Mouse (Mus musculus): ENCODE measurements around the gene Erbb3. TPM values are rescaled to one million over a fixed set of nuclear protein-coding genes. Genes with fewer than 3 reads are reported as not detected.

Gene Erbb3
- polyA plus RNA-seq, 1 experiment, result 26.9 TPM

DNA sequence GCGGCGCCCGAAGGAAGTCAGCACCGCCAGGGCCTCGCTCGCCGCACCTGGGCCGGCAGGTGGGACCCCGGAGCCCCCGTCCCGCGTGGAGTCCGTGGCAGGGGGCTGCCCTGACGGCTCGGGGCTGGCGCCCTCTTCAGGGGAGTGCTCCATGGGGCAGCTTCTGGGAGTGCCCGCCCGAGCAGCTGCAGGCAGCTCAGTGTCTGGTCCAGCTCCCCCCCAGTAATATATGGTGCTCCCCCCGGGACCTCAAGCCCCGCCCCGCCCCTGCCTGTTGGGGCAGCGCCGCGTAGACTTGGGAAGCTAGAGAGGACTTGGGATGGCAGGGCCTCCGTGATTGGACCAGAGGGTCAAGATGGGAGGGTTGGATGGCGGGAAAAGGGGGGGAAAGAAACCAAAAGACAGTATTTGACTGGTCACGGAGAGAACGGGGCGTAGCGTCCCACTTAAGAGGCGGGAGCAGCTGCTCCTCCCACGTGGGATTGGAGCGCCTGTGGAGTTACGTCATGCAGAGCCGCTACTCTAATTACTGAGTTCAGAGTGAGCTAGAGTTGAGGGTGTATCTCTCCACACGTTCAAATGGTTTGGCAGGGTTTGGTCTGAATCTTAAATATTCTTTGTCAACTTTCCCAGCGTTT is 63.7 kb downstream of the Erbb3 start, which contains the start of gene Esyt1:
Gene Esyt1, minus strand, starts transcription at position 201 of the 638 bp plus-strand sequence.
- H3K36me3 ChIP-seq (ENCODE audit: control insufficient read depth, insufficient read depth, low read length), result no peaks in the 10 kb centered on the region
- H3K27me3 ChIP-seq (replicated peaks; ENCODE audit: control insufficient read depth, insufficient read depth, low read length), result no peaks in the 10 kb centered on the region

GRCm38 (mm10) chr10:128524732-128525662 is 64.5 kb downstream of the Erbb3 start:
- peak overlapping the region; percentile 69 for H3K4me3 ChIP-seq (ENCODE audit: insufficient read depth, low read depth, low read length)
- no peak for TF ChIP-seq POLR2A (IDR thresholded peaks at IDR 0.05; ENCODE audit: low read depth, low read length)
- no peak for TF ChIP-seq CTCF (conservative IDR thresholded peaks at IDR 0.05; ENCODE audit: insufficient read depth, insufficient read length, low read depth, low read length)
- H3K36me3 ChIP-seq (ENCODE audit: control insufficient read depth, insufficient read depth, low read length), result no peaks in the 10 kb centered on the region
- no peaks in the 10 kb centered on the region for H3K27me3 ChIP-seq (replicated peaks; ENCODE audit: control insufficient read depth, insufficient read depth, low read length)
- H3K27ac ChIP-seq (ENCODE audit: insufficient read depth, low read depth, low read length), result no peak overlapping the region
- 2% methylated on average over 58 of the region's 58 CpGs for WGBS
- no peaks in the 10 kb centered on the region; the same call in 1 of the 2 replicates for H3K4me1 ChIP-seq (ENCODE audit: control insufficient read depth, insufficient read depth, low read length)
- peak; percentile 49 for DNase-seq

More for the DNA sequence above, 63.7 kb downstream of the Erbb3 start, which contains the start of gene Esyt1:
- TF ChIP-seq CTCF (conservative IDR thresholded peaks at IDR 0.05; ENCODE audit: insufficient read depth, insufficient read length, low read depth, low read length) (0 out of 2 replicates have a peak, but pooled peaks have one; percentile 0), POLR2A (IDR thresholded peaks at IDR 0.05; ENCODE audit: low read depth, low read length) (peak; percentile 46)
- under 1% methylated on average over 37 of the region's 37 CpGs for WGBS
- DNase-seq, result peak; percentile 99
- Histone ChIP-seq H3K27ac (ENCODE audit: insufficient read depth, low read depth, low read length) (no peak within 1 kb of the TSS; the same call in 1 of the 2 replicates), H3K4me1 (ENCODE audit: control insufficient read depth, insufficient read depth, low read length) (no peaks in the 10 kb centered on the region; the same call in 1 of the 2 replicates), H3K4me3 (ENCODE audit: insufficient read depth, low read depth, low read length) (peak within 1 kb of the TSS; percentile 69)

DNA sequence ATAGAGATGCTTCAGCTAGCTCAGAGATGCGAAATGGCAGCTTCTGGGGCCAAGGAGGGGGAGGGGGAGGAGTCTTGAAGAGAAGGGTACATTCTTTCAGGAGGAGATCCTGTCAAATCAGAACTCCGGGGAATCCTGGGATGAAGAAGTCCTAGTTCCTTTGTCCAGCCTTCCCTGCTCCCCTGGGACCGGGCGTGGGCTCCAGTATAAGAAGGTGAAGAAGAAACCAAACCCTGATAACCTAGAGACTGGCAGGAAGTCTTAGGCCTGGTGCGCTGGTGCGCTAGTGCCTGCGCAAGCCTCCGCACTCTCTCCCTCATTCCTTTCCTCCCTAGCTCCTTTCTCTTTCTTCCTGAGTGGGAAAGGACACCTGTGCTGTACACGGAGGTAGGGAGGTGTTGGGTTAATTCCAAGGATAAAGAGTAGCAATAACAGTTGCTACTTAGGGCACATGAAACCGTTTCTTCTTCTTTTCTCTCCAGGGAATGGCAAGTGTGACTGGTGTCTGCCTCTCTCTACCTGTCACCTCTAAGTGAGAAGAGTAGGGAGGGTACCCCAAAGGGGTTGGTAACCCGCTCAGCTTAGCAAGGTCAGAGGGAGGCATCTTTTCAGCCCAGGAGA is 65.2 kb downstream of the Erbb3 start:
- no peak for DNase-seq
- H3K27me3 ChIP-seq (replicated peaks; ENCODE audit: control insufficient read depth, insufficient read depth, low read length), result no peaks in the 10 kb centered on the region
- no peak overlapping the region for H3K27ac ChIP-seq (ENCODE audit: insufficient read depth, low read depth, low read length)
- H3K4me1 ChIP-seq (ENCODE audit: control insufficient read depth, insufficient read depth, low read length), result no peaks in the 10 kb centered on the region; the same call in 1 of the 2 replicates
- 58% methylated on average over 11 of the region's 11 CpGs for WGBS
- no peak for TF ChIP-seq POLR2A (IDR thresholded peaks at IDR 0.05; ENCODE audit: low read depth, low read length)
- TF ChIP-seq CTCF (conservative IDR thresholded peaks at IDR 0.05; ENCODE audit: insufficient read depth, insufficient read length, low read depth, low read length), result no peak
- H3K36me3 ChIP-seq (ENCODE audit: control insufficient read depth, insufficient read depth, low read length), result no peaks in the 10 kb centered on the region
- peak overlapping the region; percentile 69 for H3K4me3 ChIP-seq (ENCODE audit: insufficient read depth, low read depth, low read length)

- H3K27me3 ChIP-seq (replicated peaks; ENCODE audit: control insufficient read depth, insufficient read depth, low read length), result no peaks in the 10 kb centered on the region
- H3K36me3 ChIP-seq (ENCODE audit: control insufficient read depth, insufficient read depth, low read length), result no peaks in the 10 kb centered on the region
- DNase-seq, result no peak
- no peaks in the 10 kb centered on the region; the same call in 1 of the 2 replicates for H3K4me1 ChIP-seq (ENCODE audit: control insufficient read depth, insufficient read depth, low read length)
- TF ChIP-seq POLR2A (IDR thresholded peaks at IDR 0.05; ENCODE audit: low read depth, low read length) (no peak), CTCF (conservative IDR thresholded peaks at IDR 0.05; ENCODE audit: insufficient read depth, insufficient read length, low read depth, low read length) (no peak)
- 80% methylated on average over 6 of the region's 6 CpGs for WGBS
- no peak overlapping the region for H3K4me3 ChIP-seq (ENCODE audit: insufficient read depth, low read depth, low read length)
- H3K27ac ChIP-seq (ENCODE audit: insufficient read depth, low read depth, low read length), result no peak overlapping the region
Measured at GRCm38 (mm10) chr10:128522351-128522750, 67.1 kb downstream of the Erbb3 start.

DNA sequence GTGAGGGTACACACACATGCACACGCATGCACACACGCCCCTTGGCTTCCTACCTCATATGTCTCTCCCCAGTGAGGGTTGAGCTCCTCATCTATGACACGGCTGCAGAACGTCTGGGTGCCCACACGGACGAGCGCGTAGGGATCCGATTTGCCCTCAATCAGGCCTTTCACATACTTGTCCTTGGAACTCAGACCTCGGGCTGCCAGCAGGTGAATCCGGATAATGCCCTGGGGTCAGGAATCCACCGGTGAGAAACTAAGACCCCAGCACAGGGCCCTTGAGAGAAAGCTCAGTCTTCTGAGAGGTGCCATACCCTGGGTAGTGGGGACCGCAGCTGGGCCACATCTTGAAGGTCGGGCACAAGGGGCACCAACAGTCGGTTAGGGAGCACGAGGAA is 68.9 kb downstream of the Erbb3 start:
- H3K27ac ChIP-seq (ENCODE audit: insufficient read depth, low read depth, low read length), result no peak overlapping the region
- no peak overlapping the region for H3K4me3 ChIP-seq (ENCODE audit: insufficient read depth, low read depth, low read length)
- no peaks in the 10 kb centered on the region for H3K4me1 ChIP-seq (ENCODE audit: control insufficient read depth, insufficient read depth, low read length)
- 91% methylated on average over 16 of the region's 16 CpGs for WGBS
- DNase-seq, result no peak
- H3K27me3 ChIP-seq (replicated peaks; ENCODE audit: control insufficient read depth, insufficient read depth, low read length), result no peaks in the 10 kb centered on the region
- no peaks in the 10 kb centered on the region for H3K36me3 ChIP-seq (ENCODE audit: control insufficient read depth, insufficient read depth, low read length)
- TF ChIP-seq POLR2A (IDR thresholded peaks at IDR 0.05; ENCODE audit: low read depth, low read length) (no peak), CTCF (conservative IDR thresholded peaks at IDR 0.05; ENCODE audit: insufficient read depth, insufficient read length, low read depth, low read length) (no peak)

GRCm38 (mm10) chr10:128518833-128519232 is 70.6 kb downstream of the Erbb3 start:
- Histone ChIP-seq H3K4me3 (ENCODE audit: insufficient read depth, low read depth, low read length) (no peak overlapping the region), H3K27me3 (replicated peaks; ENCODE audit: control insufficient read depth, insufficient read depth, low read length) (no peaks in the 10 kb centered on the region), H3K4me1 (ENCODE audit: control insufficient read depth, insufficient read depth, low read length) (no peaks in the 10 kb centered on the region), H3K36me3 (ENCODE audit: control insufficient read depth, insufficient read depth, low read length) (no peaks in the 10 kb centered on the region), H3K27ac (ENCODE audit: insufficient read depth, low read depth, low read length) (no peak overlapping the region)
- peak; percentile 81 for TF ChIP-seq CTCF (conservative IDR thresholded peaks at IDR 0.05; ENCODE audit: insufficient read depth, insufficient read length, low read depth, low read length)
- no peak for TF ChIP-seq POLR2A (IDR thresholded peaks at IDR 0.05; ENCODE audit: low read depth, low read length)
- peak; percentile 57 for DNase-seq
- WGBS, result 83% methylated on average over 7 of the region's 7 CpGs

Other genes starting within 250 kb of the Erbb3 start
- 58.7 and 72.3 TPM in 2 replicates for gene Coq10a, start 220.7 kb downstream of the Erbb3 start, polyA plus RNA-seq (2012; rRNA removed)
- 21.5 and 22.5 TPM in 2 replicates for gene Ankrd52, start 212.5 kb downstream of the Erbb3 start, polyA plus RNA-seq (2012; rRNA removed)
- gene Slc39a5, start 188.4 kb downstream of the Erbb3 start, polyA plus RNA-seq (2012; rRNA removed), result 114 and 137 TPM in 2 replicates
- 33.2 and 37.8 TPM in 2 replicates for gene Nabp2, start 178.2 kb downstream of the Erbb3 start, polyA plus RNA-seq (2012; rRNA removed)
- gene Rnf41, start 178.0 kb downstream of the Erbb3 start, polyA plus RNA-seq (2012; rRNA removed), result 19.5 and 19.6 TPM in 2 replicates
- 81.3 and 81.4 TPM in 2 replicates for gene Smarcc2, start 130.4 kb downstream of the Erbb3 start, polyA plus RNA-seq (2012; rRNA removed)
- gene Myl6, start 95.5 kb downstream of the Erbb3 start, polyA plus RNA-seq (2012; rRNA removed), result 897 and 1,416 TPM in 2 replicates
- gene Myl6b, start 91.0 kb downstream of the Erbb3 start, polyA plus RNA-seq (2012; rRNA removed), result 8.4 and 10.6 TPM in 2 replicates
- 24.5 and 25.5 TPM in 2 replicates for gene Esyt1, start 63.8 kb downstream of the Erbb3 start, polyA plus RNA-seq (2012; rRNA removed)
- 10.0 and 11.3 TPM in 2 replicates for gene Zc3h10, start 41.9 kb downstream of the Erbb3 start, polyA plus RNA-seq (2012; rRNA removed)
- gene Rpl41, start 40.3 kb downstream of the Erbb3 start, polyA plus RNA-seq (2012; rRNA removed), result 1,799 and 2,275 TPM in 2 replicates
- gene Pa2g4, start 23.7 kb downstream of the Erbb3 start, polyA plus RNA-seq (2012; rRNA removed), result 18.5 and 25.1 TPM in 2 replicates
- gene Rps26, start 37.1 kb upstream of the Erbb3 start, polyA plus RNA-seq (2012; rRNA removed), result 520 and 798 TPM in 2 replicates
- 2.9 and 3.2 TPM in 2 replicates for gene Ikzf4, start 56.3 kb upstream of the Erbb3 start, polyA plus RNA-seq (2012; rRNA removed)
- 76.3 and 84.1 TPM in 2 replicates for gene Suox, start 84.4 kb upstream of the Erbb3 start, polyA plus RNA-seq (2012; rRNA removed)
- 101 and 111 TPM in 2 replicates for gene Rab5b, start 106.6 kb upstream of the Erbb3 start, polyA plus RNA-seq (2012; rRNA removed)
- 0.61 and 1.0 TPM in 2 replicates for gene Pmel, start 114.5 kb upstream of the Erbb3 start, polyA plus RNA-seq (2012; rRNA removed)
- 12.4 and 12.7 TPM in 2 replicates for gene Cdk2, start 115.4 kb upstream of the Erbb3 start, polyA plus RNA-seq (2012; rRNA removed)
- gene Dgka, start 155.2 kb upstream of the Erbb3 start, polyA plus RNA-seq (2012; rRNA removed), result 17.4 and 24.5 TPM in 2 replicates
- gene Pym1, start 158.2 kb upstream of the Erbb3 start, polyA plus RNA-seq (2012; rRNA removed), result 17.6 and 20.0 TPM in 2 replicates
- gene Mmp19, start 201.3 kb upstream of the Erbb3 start, polyA plus RNA-seq (2012; rRNA removed), result 1.7 and 2.5 TPM in 2 replicates
- 16.2 and 17.3 TPM in 2 replicates for gene Dnajc14, start 214.4 kb upstream of the Erbb3 start, polyA plus RNA-seq (2012; rRNA removed)
- 10.0 and 11.8 TPM in 2 replicates for gene Tmem198b, start 214.7 kb upstream of the Erbb3 start, polyA plus RNA-seq (2012; rRNA removed)
- 5.6 and 13.7 TPM in 2 replicates for gene Sarnp, start 227.7 kb upstream of the Erbb3 start, polyA plus RNA-seq (2012; rRNA removed)
- 82.9 and 92.1 TPM in 2 replicates for gene Ormdl2, start 232.0 kb upstream of the Erbb3 start, polyA plus RNA-seq (2012; rRNA removed)